ENCODE assay signal across 12 mouse cellular contexts in genomic region chr15:3580216-3580615, GRCm38 (mm10). TPM values are rescaled to one million over a fixed set of nuclear protein-coding genes. Genes with fewer than 3 reads are reported as not detected.
DNase-seq lines count a peak whose midpoint lies in the region; ATAC-seq and TF ChIP-seq lines count a peak whose summit lies in the region.
"Had no signal": no experiment of that assay in that cellular context is flagged by ENCODE, and none has a peak within 500 bp of the region (broad histone marks: within the 10 kb centered on the region; RNA-seq: fewer than 3 reads in every experiment).

No protein-coding gene starts in this region.

- peak overlapping the region; percentile 62; the same call in 1 of the 2 replicates for H3K27ac ChIP-seq in kidney, adult 2 months (ENCODE audit: insufficient read depth, low read depth, low read length)
- no peak overlapping the region for H3K27ac ChIP-seq in embryonic facial prominence, embryonic 15.5 days (replicated peaks)
- peak overlapping the region; percentile 73; the same call in 1 of the 2 replicates for H3K27ac ChIP-seq in lung, embryonic 14.5 days (ENCODE audit: low read depth)
- H3K27ac ChIP-seq: liver, embryonic 14.5 days had no signal

- no peak for TF ChIP-seq POLR2A in kidney, adult 2 months (IDR thresholded peaks at IDR 0.05; ENCODE audit: low read depth, low read length)

- DNase-seq in kidney, adult 2 months: peak; percentile 22
- DNase-seq in kidney, postnatal 36 days: no peak
- peak; percentile 26 to 44 for DNase-seq in adrenal gland, postnatal 36 days
- peak; percentile 97 for DNase-seq in lung, embryonic 14.5 days
- no peak for DNase-seq in cerebellum, adult 8-10 months
- DNase-seq in left cerebral cortex, adult 8-10 months (ENCODE audit: low spot score in 2 of 2): no peak
- DNase-seq: cerebellum, adult 11-12 months; gastrocnemius, postnatal 25 days; thymus, adult 2 months had no signal

- H3K27me3 ChIP-seq in kidney, adult 2 months (replicated peaks; ENCODE audit: control insufficient read depth, insufficient read depth, low read length): no peaks in the 10 kb centered on the region
- H3K27me3 ChIP-seq in embryonic facial prominence, embryonic 15.5 days: no peaks in the 10 kb centered on the region
- H3K27me3 ChIP-seq in lung, embryonic 14.5 days (ENCODE audit: insufficient read depth, low read length): no peaks in the 10 kb centered on the region
- H3K27me3 ChIP-seq: Patski had no signal

- no peak for ATAC-seq in embryonic facial prominence, embryonic 15.5 days (ENCODE audit: insufficient number of reproducible peaks, low FRiP score, low TSS enrichment, low read depth)
- peak; percentile 90 for ATAC-seq in lung, embryonic 14.5 days (ENCODE audit: insufficient read depth)
- ATAC-seq: Patski had no signal

- H3K4me2 ChIP-seq in embryonic facial prominence, embryonic 15.5 days (replicated peaks): peak overlapping the region; percentile 25; the same call in 1 of the 2 replicates
- peak overlapping the region; percentile 53 for H3K4me2 ChIP-seq in lung, embryonic 14.5 days

- TF ChIP-seq CTCF in kidney, adult 2 months (conservative IDR thresholded peaks at IDR 0.05; ENCODE audit: insufficient read depth, insufficient read length, low read depth, low read length): no peak
- TF ChIP-seq CTCF in lung, embryonic 14.5 days (IDR thresholded peaks at IDR 0.05; ENCODE audit: low read depth): no peak

- peaks cover 1% of the 10 kb centered on the region for H3K36me3 ChIP-seq in kidney, adult 2 months (ENCODE audit: control insufficient read depth, insufficient read depth, low read length)
- no peaks in the 10 kb centered on the region for H3K36me3 ChIP-seq in embryonic facial prominence, embryonic 15.5 days
- H3K36me3 ChIP-seq in lung, embryonic 14.5 days (ENCODE audit: insufficient read depth): no peaks in the 10 kb centered on the region

- peaks cover 5% of the 10 kb centered on the region; the same call in 1 of the 2 replicates for H3K4me1 ChIP-seq in kidney, adult 2 months (ENCODE audit: control insufficient read depth, insufficient read depth, low read length)
- H3K4me1 ChIP-seq in embryonic facial prominence, embryonic 15.5 days: peaks cover 12% of the 10 kb centered on the region; the same call in 1 of the 2 replicates
- peaks cover 27% of the 10 kb centered on the region for H3K4me1 ChIP-seq in lung, embryonic 14.5 days (ENCODE audit: insufficient read depth)

- H3K9me3 ChIP-seq in embryonic facial prominence, embryonic 15.5 days (replicated peaks): no peaks in the 10 kb centered on the region
- H3K9me3 ChIP-seq in lung, embryonic 14.5 days (ENCODE audit: low read depth, low read length): no peaks in the 10 kb centered on the region

- H3K4me3 ChIP-seq in kidney, adult 2 months (ENCODE audit: insufficient read depth, low read depth, low read length): peak overlapping the region; percentile 33
- peak overlapping the region; percentile 8; the same call in 1 of the 2 replicates for H3K4me3 ChIP-seq in embryonic facial prominence, embryonic 15.5 days (replicated peaks)
- H3K4me3 ChIP-seq in lung, embryonic 14.5 days (ENCODE audit: low read depth, low read length): peak overlapping the region; percentile 28

- WGBS in kidney, adult 2 months: 46% methylated on average over 2 of the region's 2 CpGs
- WGBS in embryonic facial prominence, embryonic 15.5 days: 74% methylated on average over 2 of the region's 2 CpGs
- WGBS in lung, embryonic 14.5 days: 20% methylated on average over 2 of the region's 2 CpGs

- no peak overlapping the region for H3K9ac ChIP-seq in embryonic facial prominence, embryonic 15.5 days
- no peak overlapping the region for H3K9ac ChIP-seq in lung, embryonic 14.5 days
- H3K9ac ChIP-seq: liver, embryonic 14.5 days had no signal

RNA-seq across cellular contexts. Expression of gene Ghr, which starts 3.1 kb away (rescaled TPM):
- polyA plus RNA-seq in kidney, adult 2 months (2012; rRNA removed): 147 and 188 TPM in 2 replicates
- total RNA-seq in adrenal gland, postnatal 36 days (2021): 100 to 1,000 TPM in 1 of 2 experiments, 10 to 100 TPM in 1; 92.4 to 171 TPM
- polyA plus RNA-seq in embryonic facial prominence, embryonic 15.5 days (2015; fragmentation: Nextera tagmentation; extraction: Ambion mirVana): 59.2 and 60.8 TPM in 2 replicates
- 133 and 139 TPM in 2 replicates for polyA plus RNA-seq in lung, embryonic 14.5 days (2014; fragmentation: Nextera tagmentation; extraction: Ambion mirVana)
- 10 to 100 TPM; 14.5 to 15.9 (median 14.8) TPM for total RNA-seq in left cerebral cortex, adult 8-10 months (2022)

Comparison
In these comparisons a context has a peak if more than half of its experiments do, and no peak if none do; other contexts are left out.
1. DNase-seq: peak in kidney, adult 2 months (single experiment), adrenal gland, postnatal 36 days (2 of 2) and lung, embryonic 14.5 days (single experiment); none in kidney, postnatal 36 days (0 of 2), cerebellum, adult 8-10 months (single experiment) and left cerebral cortex, adult 8-10 months (0 of 2).
2. Peak in every context shown above with its lines, with median percentiles within 50 percentile points of each other: H3K4me3 ChIP-seq.